Mouse (Mus musculus): Measurements from ENCODE around the gene Hoxc6. TPM values are rescaled to one million over a fixed set of nuclear protein-coding genes. Genes with fewer than 3 reads are reported as not detected.

The Hoxc6 gene
- total RNA-seq, 1 experiment = 0.58 TPM

DNA sequence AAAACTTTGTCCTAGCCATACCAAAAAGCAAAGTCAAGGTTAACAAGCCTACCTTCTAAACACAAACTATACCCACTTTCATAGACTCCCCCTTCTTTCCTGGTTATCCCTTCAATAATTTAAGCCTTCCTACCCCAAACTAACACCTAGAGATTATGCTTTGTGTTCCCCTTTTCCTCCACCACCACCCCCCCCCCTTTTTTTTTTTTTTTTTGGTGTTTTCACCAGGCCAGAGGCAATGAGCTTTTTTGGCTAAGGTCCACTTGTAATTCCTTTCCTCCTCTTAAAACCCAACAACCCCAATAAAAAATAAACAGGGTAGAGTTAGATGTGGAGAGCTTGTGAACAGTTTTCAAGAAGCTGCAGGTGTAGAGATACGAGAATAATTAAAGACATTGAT, 28.8 kb upstream of the Hoxc6 start:
- no peak for DNase-seq (ENCODE audit: low read depth, low spot score)
- Histone ChIP-seq H3K4me1 (ENCODE audit: control insufficient read depth in 2 of 2, insufficient read depth in 2 of 2, low read length in 2 of 2, poor library complexity in 1 of 2) (peaks cover 0 to 2% of the 10 kb centered on the region in 2 experiments; a peak in 1 of 4 replicates), H3K4me3 (ENCODE audit: insufficient read depth in 1 of 2, low read depth in 1 of 2, low read length in 2 of 2, poor library complexity in 1 of 2, severe bottlenecking in 1 of 2) (no peak overlapping the region), H3K36me3 (ENCODE audit: control insufficient read depth, insufficient read depth, low read length, poor library complexity, severe bottlenecking) (no peaks in the 10 kb centered on the region), H3K9me3 (ENCODE audit: control insufficient read depth, insufficient read depth, low read depth, low read length) (no peaks in the 10 kb centered on the region), H3K27ac (ENCODE audit: insufficient read depth, low read depth, low read length, poor library complexity, severe bottlenecking) (no peak overlapping the region), H3K9ac (ENCODE audit: insufficient read depth, low read depth, low read length, poor library complexity, severe bottlenecking) (no peak overlapping the region)
- in situ Hi-C loops (cut with MboI; ENCODE audit: low sequenced_read_pairs in 2 of 2, unreplicated experiment in 2 of 2) = no loop called here
- no peak for TF ChIP-seq HCFC1 (IDR thresholded peaks at IDR 0.05; ENCODE audit: borderline replicate concordance, insufficient read depth, low read length)
- TF ChIP-seq MAFK (IDR thresholded peaks at IDR 0.05; ENCODE audit: insufficient read depth, low read depth, low read length) = no peak
- no peak for TF ChIP-seq ZNF384 (IDR thresholded peaks at IDR 0.05; ENCODE audit: low read depth, low read length)
- no peak for TF ChIP-seq CHD2 (IDR thresholded peaks at IDR 0.05; ENCODE audit: low read depth, low read length)
- no peak for TF ChIP-seq ZC3H11A (IDR thresholded peaks at IDR 0.05; ENCODE audit: borderline replicate concordance, low read depth, low read length)

DNA sequence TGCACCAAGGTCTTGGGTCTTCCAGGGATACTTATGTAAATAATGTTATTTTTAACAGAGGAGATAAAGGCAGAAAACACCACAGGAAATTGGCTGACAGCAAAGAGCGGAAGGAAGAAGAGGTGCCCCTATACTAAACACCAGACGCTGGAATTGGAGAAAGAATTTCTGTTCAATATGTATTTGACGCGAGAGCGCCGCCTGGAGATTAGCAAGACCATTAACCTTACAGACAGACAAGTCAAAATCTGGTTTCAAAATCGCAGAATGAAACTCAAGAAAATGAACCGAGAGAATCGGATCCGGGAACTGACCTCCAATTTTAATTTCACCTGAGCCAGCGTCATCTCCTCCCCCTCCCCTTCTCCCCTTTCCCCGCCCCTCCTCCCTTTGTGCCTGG, 27.3 kb upstream of the Hoxc6 start:
- H3K36me3 ChIP-seq (ENCODE audit: control insufficient read depth, insufficient read depth, low read length, poor library complexity, severe bottlenecking) = no peaks in the 10 kb centered on the region
- in situ Hi-C loops (cut with MboI; ENCODE audit: low sequenced_read_pairs in 2 of 2, unreplicated experiment in 2 of 2) = no loop called here
- TF ChIP-seq HCFC1 (IDR thresholded peaks at IDR 0.05; ENCODE audit: borderline replicate concordance, insufficient read depth, low read length) (no peak), CHD2 (IDR thresholded peaks at IDR 0.05; ENCODE audit: low read depth, low read length) (no peak), ZNF384 (IDR thresholded peaks at IDR 0.05; ENCODE audit: low read depth, low read length) (no peak), MAFK (IDR thresholded peaks at IDR 0.05; ENCODE audit: insufficient read depth, low read depth, low read length) (no peak), ZC3H11A (IDR thresholded peaks at IDR 0.05; ENCODE audit: borderline replicate concordance, low read depth, low read length) (no peak)
- no peak for DNase-seq (ENCODE audit: low read depth, low spot score)
- H3K4me1 ChIP-seq (ENCODE audit: control insufficient read depth in 2 of 2, insufficient read depth in 2 of 2, low read length in 2 of 2, poor library complexity in 1 of 2) = peaks cover 0 to 3% of the 10 kb centered on the region in 2 experiments; a peak in 1 of 4 replicates
- no peak overlapping the region for H3K27ac ChIP-seq (ENCODE audit: insufficient read depth, low read depth, low read length, poor library complexity, severe bottlenecking)
- no peak overlapping the region for H3K9ac ChIP-seq (ENCODE audit: insufficient read depth, low read depth, low read length, poor library complexity, severe bottlenecking)
- H3K9me3 ChIP-seq (ENCODE audit: control insufficient read depth, insufficient read depth, low read depth, low read length) = no peaks in the 10 kb centered on the region
- H3K4me3 ChIP-seq (ENCODE audit: insufficient read depth in 1 of 2, low read depth in 1 of 2, low read length in 2 of 2, poor library complexity in 1 of 2, severe bottlenecking in 1 of 2) = no peak overlapping the region

GRCm38 (mm10) chr15:102972254-102972653, 25.8 kb upstream of the Hoxc6 start:
- Histone ChIP-seq H3K4me1 (ENCODE audit: control insufficient read depth in 2 of 2, insufficient read depth in 2 of 2, low read length in 2 of 2, poor library complexity in 1 of 2) (peaks cover 0 to 8% of the 10 kb centered on the region in 2 experiments; a peak in 1 of 4 replicates), H3K4me3 (ENCODE audit: insufficient read depth in 1 of 2, low read depth in 1 of 2, low read length in 2 of 2, poor library complexity in 1 of 2, severe bottlenecking in 1 of 2) (no peak overlapping the region), H3K9ac (ENCODE audit: insufficient read depth, low read depth, low read length, poor library complexity, severe bottlenecking) (no peak overlapping the region), H3K27ac (ENCODE audit: insufficient read depth, low read depth, low read length, poor library complexity, severe bottlenecking) (no peak overlapping the region), H3K9me3 (ENCODE audit: control insufficient read depth, insufficient read depth, low read depth, low read length) (no peaks in the 10 kb centered on the region), H3K36me3 (ENCODE audit: control insufficient read depth, insufficient read depth, low read length, poor library complexity, severe bottlenecking) (no peaks in the 10 kb centered on the region)
- in situ Hi-C loops (cut with MboI; ENCODE audit: low sequenced_read_pairs in 2 of 2, unreplicated experiment in 2 of 2) = no loop called here
- no peak for DNase-seq (ENCODE audit: low read depth, low spot score)
- TF ChIP-seq HCFC1 (IDR thresholded peaks at IDR 0.05; ENCODE audit: borderline replicate concordance, insufficient read depth, low read length) = no peak
- TF ChIP-seq ZC3H11A (IDR thresholded peaks at IDR 0.05; ENCODE audit: borderline replicate concordance, low read depth, low read length) = no peak
- TF ChIP-seq ZNF384 (IDR thresholded peaks at IDR 0.05; ENCODE audit: low read depth, low read length) = no peak
- TF ChIP-seq CHD2 (IDR thresholded peaks at IDR 0.05; ENCODE audit: low read depth, low read length) = no peak
- no peak for TF ChIP-seq MAFK (IDR thresholded peaks at IDR 0.05; ENCODE audit: insufficient read depth, low read depth, low read length)

GRCm38 (mm10) chr15:102972753-102973152, 25.3 kb upstream of the Hoxc6 start:
- no peaks in the 10 kb centered on the region for H3K9me3 ChIP-seq (ENCODE audit: control insufficient read depth, insufficient read depth, low read depth, low read length)
- no peak overlapping the region for H3K9ac ChIP-seq (ENCODE audit: insufficient read depth, low read depth, low read length, poor library complexity, severe bottlenecking)
- H3K36me3 ChIP-seq (ENCODE audit: control insufficient read depth, insufficient read depth, low read length, poor library complexity, severe bottlenecking) = no peaks in the 10 kb centered on the region
- H3K27ac ChIP-seq (ENCODE audit: insufficient read depth, low read depth, low read length, poor library complexity, severe bottlenecking) = no peak overlapping the region
- DNase-seq (ENCODE audit: low read depth, low spot score) = no peak
- in situ Hi-C loops (cut with MboI; ENCODE audit: low sequenced_read_pairs in 2 of 2, unreplicated experiment in 2 of 2) = no loop called here
- TF ChIP-seq CHD2 (IDR thresholded peaks at IDR 0.05; ENCODE audit: low read depth, low read length) = no peak
- TF ChIP-seq HCFC1 (IDR thresholded peaks at IDR 0.05; ENCODE audit: borderline replicate concordance, insufficient read depth, low read length) = no peak
- no peak for TF ChIP-seq MAFK (IDR thresholded peaks at IDR 0.05; ENCODE audit: insufficient read depth, low read depth, low read length)
- no peak for TF ChIP-seq ZC3H11A (IDR thresholded peaks at IDR 0.05; ENCODE audit: borderline replicate concordance, low read depth, low read length)
- no peak for TF ChIP-seq ZNF384 (IDR thresholded peaks at IDR 0.05; ENCODE audit: low read depth, low read length)
- H3K4me1 ChIP-seq (ENCODE audit: control insufficient read depth in 2 of 2, insufficient read depth in 2 of 2, low read length in 2 of 2, poor library complexity in 1 of 2) = peaks cover 0 to 6% of the 10 kb centered on the region in 2 experiments; a peak in 1 of 4 replicates
- H3K4me3 ChIP-seq (ENCODE audit: insufficient read depth in 1 of 2, low read depth in 1 of 2, low read length in 2 of 2, poor library complexity in 1 of 2, severe bottlenecking in 1 of 2) = no peak overlapping the region

All from ES-E14 (cell line).